Mouse (Mus musculus) layer of hippocampus, adult 9-11 months (tissue): ENCODE measurements around the gene Epop.

Experiments
- DNase-seq: peaks from one replicate; pipeline ENCODE4 v3.0.0; 2022

Gene Epop

GRCm38 (mm10) chr11:97629576-97629975, at the start of gene Epop:
Gene Epop, minus strand, starts transcription at chr11:97629702.
- DNase-seq, result peak; percentile 91

GRCm38 (mm10) chr11:97678301-97678700, 48.8 kb upstream of the Epop start:
- DNase-seq, result no peak

- DNase-seq, result no peak
These were observed 48.3 kb upstream of the Epop start for GRCm38 (mm10) chr11:97677842-97678241.

GRCm38 (mm10) chr11:97677381-97677780, 47.9 kb upstream of the Epop start:
- DNase-seq, result no peak

GRCm38 (mm10) chr11:97676050-97676754, 46.7 kb upstream of the Epop start:
- DNase-seq, result no peak

- no peak for DNase-seq
These were observed 43.6 kb upstream of the Epop start for GRCm38 (mm10) chr11:97673148-97673547.

GRCm38 (mm10) chr11:97671177-97671527, 41.6 kb upstream of the Epop start:
- no peak for DNase-seq

GRCm38 (mm10) chr11:97670234-97671176, 41.0 kb upstream of the Epop start:
- DNase-seq, result no peak

GRCm38 (mm10) chr11:97669829-97670228, 40.3 kb upstream of the Epop start:
- DNase-seq, result no peak

- DNase-seq, result no peak
These were observed 39.8 kb upstream of the Epop start for GRCm38 (mm10) chr11:97669268-97669667.

GRCm38 (mm10) chr11:97668160-97668559, 38.7 kb upstream of the Epop start:
- no peak for DNase-seq

GRCm38 (mm10) chr11:97666794-97667193, 37.3 kb upstream of the Epop start:
- DNase-seq, result no peak

- DNase-seq, result no peak
These were observed 36.7 kb upstream of the Epop start for GRCm38 (mm10) chr11:97666221-97666620.

- no peak for DNase-seq
These were observed 35.9 kb upstream of the Epop start for GRCm38 (mm10) chr11:97665431-97665830.

GRCm38 (mm10) chr11:97664771-97665240, 35.3 kb upstream of the Epop start:
- no peak for DNase-seq

- DNase-seq, result no peak
These were observed 34.8 kb upstream of the Epop start for GRCm38 (mm10) chr11:97664339-97664665.

- DNase-seq, result no peak
These were observed 34.2 kb upstream of the Epop start for GRCm38 (mm10) chr11:97663528-97664338.

GRCm38 (mm10) chr11:97662893-97663527, 33.5 kb upstream of the Epop start, which contains the start of gene Mllt6:
Gene Mllt6, plus strand, starts transcription at chr11:97663414.
- peak; percentile 75 for DNase-seq

GRCm38 (mm10) chr11:97662207-97662892, 32.8 kb upstream of the Epop start:
- no peak for DNase-seq

- DNase-seq, result no peak
These were observed 32.2 kb upstream of the Epop start for GRCm38 (mm10) chr11:97661648-97662133.

GRCm38 (mm10) chr11:97660734-97661647, 31.5 kb upstream of the Epop start:
- no peak for DNase-seq
